Mouse (Mus musculus): ENCODE results near the gene Rft1. TPM values are rescaled to one million over a fixed set of nuclear protein-coding genes. Genes with fewer than 3 reads are reported as not detected.

Gene Rft1
- 10.2 and 11.0 TPM in 2 replicates for polyA plus RNA-seq (2012; rRNA removed)

GRCm38 (mm10) chr14:30653943-30654659, at the start of gene Rft1:
Gene Rft1, plus strand, starts transcription at chr14:30654360.

DNA sequence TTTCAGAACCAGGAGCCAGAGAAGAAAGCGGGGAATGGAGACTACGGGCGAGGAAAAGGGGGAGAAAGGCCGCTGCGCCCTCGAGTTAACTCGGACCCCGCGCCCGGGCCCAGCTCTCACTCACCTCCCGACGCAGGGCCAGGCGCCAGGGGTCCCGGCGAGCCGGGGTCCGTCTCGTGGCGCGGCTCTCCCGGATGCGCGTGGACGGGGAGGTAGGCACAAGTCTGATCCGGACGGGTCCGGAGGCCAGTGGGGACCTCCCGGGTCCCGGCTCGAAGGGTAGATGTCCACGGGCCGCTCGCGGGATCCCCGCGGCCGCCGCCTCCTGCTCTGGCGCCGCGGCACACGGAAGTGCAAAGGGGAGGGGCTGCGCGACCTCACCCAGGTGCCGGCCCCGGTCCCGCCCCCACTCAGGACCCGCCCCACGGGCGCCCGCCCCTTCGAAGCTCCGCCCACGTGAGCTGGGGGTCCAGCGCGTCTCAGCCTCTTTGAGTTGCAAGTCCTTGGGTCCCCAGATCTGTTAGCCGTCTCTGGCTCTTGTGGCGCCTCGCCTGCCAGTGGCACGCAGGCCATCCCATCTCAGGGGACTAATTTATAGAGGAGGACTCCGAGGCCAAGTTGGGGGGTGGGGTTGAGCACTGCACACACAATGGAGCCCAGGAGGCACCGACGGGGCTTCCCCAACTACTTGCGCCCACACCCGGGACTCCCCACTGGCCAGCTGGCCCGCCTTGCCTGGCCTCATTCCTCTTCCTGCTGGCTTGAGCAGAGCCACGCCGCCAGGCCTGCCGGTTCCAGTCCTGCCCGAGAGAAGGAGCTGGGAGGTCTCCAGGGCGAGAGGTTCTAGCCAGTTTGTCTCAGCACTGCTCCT, 28.1 kb upstream of the Rft1 start, which contains the start of gene Prkcd:
Gene Prkcd, minus strand, starts transcription at position 355 of the 871 bp plus-strand sequence.

DNA sequence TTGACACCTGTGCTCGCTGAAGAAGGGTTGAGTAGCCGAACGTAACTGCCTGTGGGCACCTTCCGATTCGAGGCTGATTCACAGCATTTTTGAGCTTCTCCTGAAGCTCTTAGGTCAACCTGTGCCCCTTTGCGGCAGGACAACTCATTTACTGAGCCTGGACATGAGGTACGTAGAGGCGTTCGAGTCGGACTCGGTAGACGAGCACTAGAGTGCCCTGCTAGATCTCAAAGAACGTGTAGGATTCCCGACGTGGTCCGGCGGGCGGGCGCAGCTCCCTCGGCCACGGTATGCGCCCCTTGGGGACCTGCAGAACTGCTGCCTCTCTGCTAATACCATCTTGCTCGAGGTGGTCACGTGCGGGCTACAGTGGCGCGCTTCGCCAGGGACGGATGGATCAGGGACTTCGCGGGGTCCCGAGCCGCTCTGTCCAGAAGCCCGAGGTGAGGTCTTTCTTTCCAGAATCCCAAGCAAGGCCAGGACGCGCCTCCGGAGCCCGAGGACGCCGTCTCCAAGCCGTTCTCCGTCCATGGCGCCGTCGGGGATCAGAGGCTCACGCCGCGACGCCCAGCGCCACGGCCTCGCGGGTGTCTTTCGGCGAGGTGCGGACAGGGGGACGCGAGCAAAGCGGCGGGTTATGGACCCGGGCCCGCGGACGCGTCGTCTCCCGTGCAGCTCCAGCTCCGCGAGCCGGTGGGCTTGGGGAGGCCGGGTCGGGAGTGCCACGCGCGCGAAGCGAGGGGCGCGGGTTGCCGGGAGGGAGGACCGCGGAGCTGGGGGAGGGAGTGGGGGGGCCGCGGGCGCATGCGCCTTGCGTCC, 60.8 kb downstream of the Rft1 start, which contains the start of gene Sfmbt1:
Gene Sfmbt1, plus strand, starts transcription at position 51 of the 819 bp plus-strand sequence.

Other genes starting within 250 kb of the Rft1 start
- 22.4 and 22.5 TPM in 2 replicates for gene Dcp1a, start 174.8 kb upstream of the Rft1 start, polyA plus RNA-seq (2012; rRNA removed)
- 46.6 and 48.9 TPM in 2 replicates for gene Cacna1d, start 162.9 kb upstream of the Rft1 start, polyA plus RNA-seq (2012; rRNA removed)
- gene Tkt, start 106.0 kb upstream of the Rft1 start, polyA plus RNA-seq (2012; rRNA removed): 268 and 272 TPM in 2 replicates
- 42.9 and 48.9 TPM in 2 replicates for gene Prkcd, start 28.1 kb upstream of the Rft1 start, polyA plus RNA-seq (2012; rRNA removed)
- gene Sfmbt1, start 60.5 kb downstream of the Rft1 start, polyA plus RNA-seq (2012; rRNA removed): 7.1 TPM in 2 replicates
- 27.9 and 28.8 TPM in 2 replicates for gene Tmem110, start 171.2 kb downstream of the Rft1 start, polyA plus RNA-seq (2012; rRNA removed)
- 0.69 and 3.0 TPM in 2 replicates for gene Mustn1, start 224.8 kb downstream of the Rft1 start, polyA plus RNA-seq (2012; rRNA removed)
- gene Itih4, start 232.1 kb downstream of the Rft1 start, polyA plus RNA-seq (2012; rRNA removed): 0.06 and 0.09 TPM in 2 replicates